Mouse (Mus musculus) heart, embryonic 11.5 days (tissue): ENCODE measurements around the gene Tat. TPM values are rescaled to one million over a fixed set of nuclear protein-coding genes. Genes with fewer than 3 reads are reported as not detected.

Experiments
- ATAC-seq: fragments of 200-750 bp; cut with Nextera tagmentation; replicated peaks from 2 replicates; pipeline ENCODE4 v1.8.0; 2017; ENCODE audit warnings: moderate library complexity; ENCODE audit not compliant: insufficient number of reproducible peaks, low FRiP score, low TSS enrichment
- H3K27ac ChIP-seq: fragments of 300-500 bp; sonication (generic); 2 replicates; pipeline ENCODE4 v1.5.1; 2014; ENCODE audit warnings: mild to moderate bottlenecking, low read depth, low read length
- H3K27me3 ChIP-seq: fragments of 300-500 bp; sonication (generic); 2 replicates; pipeline ENCODE4 v1.6.1; 2014; ENCODE audit warnings: mild to moderate bottlenecking, low read length, mixed read lengths; ENCODE audit not compliant: control insufficient read depth, insufficient read depth
- H3K36me3 ChIP-seq: fragments of 300-500 bp; sonication (generic); 2 replicates; pipeline ENCODE4 v1.6.1; 2014; ENCODE audit warnings: mild to moderate bottlenecking, low read length, moderate library complexity, mixed read lengths; ENCODE audit not compliant: control insufficient read depth, insufficient read depth
- H3K4me1 ChIP-seq: fragments of 300-500 bp; sonication (generic); 2 replicates; pipeline ENCODE4 v1.6.1; 2014; ENCODE audit warnings: low read length; ENCODE audit not compliant: control insufficient read depth, insufficient read depth
- H3K4me2 ChIP-seq: fragments of 300-500 bp; sonication (generic); 2 replicates; pipeline ENCODE4 v1.6.1; 2014; ENCODE audit warnings: mild to moderate bottlenecking, moderate library complexity
- H3K4me3 ChIP-seq: fragments of 300-500 bp; sonication (generic); 2 replicates; pipeline ENCODE4 v1.5.1; 2014; ENCODE audit warnings: low read depth, low read length
- H3K9ac ChIP-seq: fragments of 300-500 bp; sonication (generic); 2 replicates; pipeline ENCODE4 v1.6.1; 2014; ENCODE audit warnings: mild to moderate bottlenecking, low read depth, low read length, moderate library complexity
- H3K9me3 ChIP-seq: fragments of 300-500 bp; sonication (generic); replicated peaks from 2 replicates; pipeline ENCODE4 v1.6.1; 2016; ENCODE audit warnings: low read length; ENCODE audit not compliant: control insufficient read depth
- whole genome bisulfite sequencing: fragments of 180-500 bp; shearing (Covaris S2); extraction: QIAGEN DNeasy Blood & Tissue Kit; methylation state at CpG from one replicate; pipeline ENCODE4 v1.1.7; 2014; ENCODE audit not compliant: insufficient replicate concordance; 5-methylcytosine and 5-hydroxymethylcytosine counted together
- polyA plus RNA-seq: library from polyadenylated mRNA; unstranded; fragments of >200 nt; fragmentation: Nextera tagmentation; extraction: Ambion mirVana; gene quantifications from 2 replicates; pipeline ENCODE4 v1.2.1, GENCODE M21; 2014

The Tat gene
- polyA plus RNA-seq, 1 experiment from 2014 or later = not detected

DNA sequence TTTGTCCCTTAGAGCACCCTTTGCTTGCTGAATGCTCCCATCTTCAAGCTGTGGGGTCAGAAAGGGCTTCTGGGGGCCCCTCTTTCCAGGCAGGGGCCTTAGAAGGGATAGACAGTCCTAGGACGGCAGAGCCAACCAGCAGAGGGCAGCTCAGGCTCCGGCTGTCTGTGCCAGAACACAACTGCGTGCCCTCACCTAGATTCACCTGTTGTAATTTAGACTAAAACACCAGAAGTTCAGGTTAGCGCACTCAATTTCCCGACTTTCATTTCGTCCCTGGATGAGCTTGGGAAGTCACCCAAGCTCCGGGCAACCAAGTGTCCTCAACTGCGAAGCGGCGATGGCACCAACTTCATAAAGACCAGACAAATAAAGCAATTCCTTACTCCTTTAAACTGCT is 21.4 kb upstream of the Tat start:
- 44% methylated on average over 10 of the region's 10 CpGs for WGBS
- no peaks in the 10 kb centered on the region for H3K4me1 ChIP-seq
- H3K27ac ChIP-seq = no peak overlapping the region
- peak overlapping the region; percentile 5; the same call in 1 of the 2 replicates for H3K4me2 ChIP-seq
- peaks cover 25% of the 10 kb centered on the region for H3K27me3 ChIP-seq
- H3K36me3 ChIP-seq = no peaks in the 10 kb centered on the region
- H3K9ac ChIP-seq = no peak overlapping the region
- ATAC-seq = no peak
- H3K4me3 ChIP-seq = no peak overlapping the region
- no peaks in the 10 kb centered on the region for H3K9me3 ChIP-seq

DNA sequence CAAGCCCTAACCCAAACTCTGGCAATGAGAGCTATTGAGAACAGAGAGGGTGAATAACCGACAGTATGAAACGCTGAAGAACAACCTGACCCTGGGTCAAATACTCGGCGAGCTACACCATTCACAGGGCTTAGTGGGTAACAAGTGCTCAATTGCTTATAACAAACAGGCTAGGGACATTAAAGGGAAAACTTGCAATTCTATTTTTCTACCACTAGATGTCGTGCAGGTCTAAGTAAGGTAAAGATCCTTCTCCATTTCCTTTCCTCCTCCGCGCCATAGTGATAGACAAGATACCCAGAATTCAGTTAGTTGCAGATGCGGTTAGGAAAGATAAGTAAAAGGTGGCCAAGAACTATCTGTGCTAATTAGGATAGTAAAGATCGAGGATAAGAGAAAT is 19.9 kb upstream of the Tat start:
- ATAC-seq = no peak
- 10% methylated on average over 9 of the region's 9 CpGs for WGBS

DNA sequence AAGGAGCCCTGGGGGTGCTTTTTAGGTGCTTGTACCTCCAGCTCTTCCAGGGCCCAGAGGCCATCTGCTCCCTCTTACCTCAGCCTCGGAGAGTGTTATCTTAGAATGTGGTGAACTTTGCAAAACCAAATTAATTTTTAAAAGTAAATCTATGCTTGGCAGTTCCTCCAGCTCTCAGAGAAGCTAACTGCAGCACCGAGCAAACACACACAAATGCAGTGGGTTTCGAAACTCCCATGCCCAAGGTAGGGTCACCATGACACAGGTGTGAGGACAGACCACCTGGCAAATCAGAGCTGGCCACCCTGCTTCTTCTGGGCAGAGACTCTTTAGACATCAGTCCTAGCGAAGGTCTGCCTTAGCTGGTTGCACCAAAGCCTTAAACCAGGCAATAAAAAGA is 17.3 kb upstream of the Tat start:
- H3K27me3 ChIP-seq = peaks cover 22% of the 10 kb centered on the region
- no peaks in the 10 kb centered on the region for H3K9me3 ChIP-seq
- H3K9ac ChIP-seq = no peak overlapping the region
- no peaks in the 10 kb centered on the region for H3K36me3 ChIP-seq
- ATAC-seq = no peak
- H3K4me2 ChIP-seq = no peak overlapping the region
- 80% methylated on average over 4 of the region's 4 CpGs for WGBS
- H3K4me1 ChIP-seq = no peaks in the 10 kb centered on the region
- H3K4me3 ChIP-seq = no peak overlapping the region
- H3K27ac ChIP-seq = no peak overlapping the region

More for the DNA sequence above, 19.9 kb upstream of the Tat start:
- H3K4me3 ChIP-seq = no peak overlapping the region
- peaks cover 22% of the 10 kb centered on the region for H3K27me3 ChIP-seq
- H3K9ac ChIP-seq = no peak overlapping the region
- no peak overlapping the region for H3K27ac ChIP-seq
- no peak overlapping the region for H3K4me2 ChIP-seq
- no peaks in the 10 kb centered on the region for H3K4me1 ChIP-seq
- H3K9me3 ChIP-seq = no peaks in the 10 kb centered on the region
- H3K36me3 ChIP-seq = no peaks in the 10 kb centered on the region

DNA sequence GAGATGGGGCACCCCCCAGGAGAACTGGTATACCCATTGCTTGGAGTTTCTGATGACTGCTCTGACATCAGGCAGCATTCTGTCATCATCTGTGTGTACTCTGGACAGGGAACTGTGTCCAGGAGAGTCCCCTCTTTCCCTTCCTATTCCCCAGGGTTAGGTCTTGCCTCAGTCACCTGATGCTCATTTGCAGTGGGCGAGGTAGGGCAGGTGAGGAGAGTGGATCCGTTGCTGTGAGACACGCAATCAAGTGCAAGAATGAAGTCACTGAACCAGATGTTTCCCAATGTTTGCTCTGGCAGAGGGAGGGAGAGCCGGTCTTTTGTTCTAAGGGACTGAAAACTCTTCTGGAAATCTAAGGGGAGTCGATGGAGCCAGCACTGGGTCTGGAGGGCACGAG is 10.9 kb upstream of the Tat start:
- H3K36me3 ChIP-seq = no peaks in the 10 kb centered on the region
- H3K4me2 ChIP-seq = no peak overlapping the region
- no peaks in the 10 kb centered on the region for H3K27me3 ChIP-seq
- no peak overlapping the region for H3K9ac ChIP-seq
- H3K9me3 ChIP-seq = no peaks in the 10 kb centered on the region
- no peak overlapping the region for H3K4me3 ChIP-seq
- H3K4me1 ChIP-seq = no peaks in the 10 kb centered on the region
- WGBS = 68% methylated on average over 6 of the region's 6 CpGs
- no peak for ATAC-seq
- no peak overlapping the region for H3K27ac ChIP-seq

DNA sequence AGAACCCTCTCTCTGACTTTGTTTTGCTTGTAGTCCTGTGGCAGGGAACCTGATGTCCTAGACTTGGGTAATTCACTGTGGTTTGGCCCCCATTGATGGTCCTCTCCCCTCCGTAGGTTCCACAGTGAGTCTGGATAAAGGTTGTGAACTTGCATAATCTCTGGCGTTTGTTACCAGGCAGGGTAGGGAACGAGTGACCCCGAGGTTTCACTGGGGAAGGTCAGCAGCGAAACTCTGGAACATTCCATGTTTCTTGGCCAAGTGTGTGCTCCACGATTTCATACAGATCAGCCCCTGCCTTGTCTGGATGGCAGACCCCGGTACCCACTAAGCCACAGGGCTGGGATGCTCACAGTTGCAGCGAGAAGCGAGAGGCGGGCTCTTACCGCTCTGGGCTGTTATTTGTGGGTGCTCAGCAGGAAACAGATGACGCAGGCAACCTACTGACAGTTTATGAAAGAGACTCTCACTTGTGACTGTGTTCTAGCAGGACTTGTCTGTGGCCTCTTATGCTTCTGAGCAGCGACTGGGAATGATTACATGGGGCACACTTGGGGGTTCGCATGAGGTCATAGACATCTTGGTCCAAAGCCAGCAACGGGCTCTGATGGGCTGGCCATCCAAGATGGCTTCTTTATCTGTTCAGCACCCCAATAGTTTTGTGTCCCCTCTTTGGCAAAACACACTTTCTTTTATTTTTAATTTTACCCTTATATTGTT is 7.7 kb upstream of the Tat start:
- no peak overlapping the region for H3K4me2 ChIP-seq
- 78% methylated on average over 15 of the region's 15 CpGs for WGBS

DNA sequence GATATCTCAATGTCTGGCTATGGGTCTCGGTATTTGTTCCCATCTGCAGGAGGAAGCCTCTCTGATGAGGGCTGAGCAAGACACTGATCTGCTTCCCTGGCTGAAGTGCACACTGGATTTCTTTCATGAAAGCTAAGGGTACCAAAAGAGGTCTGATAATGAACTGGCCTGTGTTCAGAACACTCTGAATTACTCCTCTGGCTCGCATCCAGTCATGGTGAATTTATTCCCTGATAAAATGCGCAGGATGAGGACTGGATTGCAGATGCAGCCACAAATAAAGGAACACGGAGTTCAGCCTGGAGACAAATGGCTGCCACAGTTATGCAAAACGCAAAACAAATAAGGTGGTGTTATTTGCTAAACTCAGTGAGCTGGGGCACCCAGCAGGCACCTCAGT is 6.3 kb upstream of the Tat start:
- Histone ChIP-seq H3K9me3 (no peaks in the 10 kb centered on the region), H3K27ac (no peak overlapping the region), H3K4me3 (no peak overlapping the region), H3K36me3 (no peaks in the 10 kb centered on the region), H3K4me1 (no peaks in the 10 kb centered on the region), H3K4me2 (no peak overlapping the region), H3K9ac (no peak overlapping the region), H3K27me3 (no peaks in the 10 kb centered on the region)
- 44% methylated on average over 5 of the region's 5 CpGs for WGBS
- no peak for ATAC-seq

More for the DNA sequence above, 7.7 kb upstream of the Tat start:
- Histone ChIP-seq H3K4me3 (no peak overlapping the region), H3K9ac (no peak overlapping the region), H3K27ac (no peak overlapping the region), H3K27me3 (no peaks in the 10 kb centered on the region), H3K36me3 (no peaks in the 10 kb centered on the region), H3K4me1 (no peaks in the 10 kb centered on the region), H3K9me3 (no peaks in the 10 kb centered on the region)
- ATAC-seq = no peak

DNA sequence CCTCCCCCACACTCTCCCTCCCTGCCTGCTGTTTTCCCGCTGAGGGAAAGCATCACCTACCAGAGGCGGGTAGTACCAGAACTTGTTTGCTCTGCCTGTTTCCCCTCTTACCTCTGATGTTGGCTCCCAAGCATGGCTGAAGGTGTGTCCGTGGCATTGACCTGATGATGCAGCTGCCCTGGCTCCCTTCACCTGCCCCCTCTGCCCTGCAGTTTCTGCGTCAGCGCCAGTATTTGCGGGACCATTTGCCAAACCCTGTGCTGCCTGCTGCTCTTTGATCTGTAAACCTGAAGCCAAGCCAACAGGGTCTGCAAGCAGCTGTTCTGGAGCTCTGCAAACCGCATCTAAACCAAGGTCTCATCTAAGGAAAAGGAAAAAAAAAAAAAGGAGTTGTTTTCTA is 3.9 kb upstream of the Tat start:
- WGBS = 58% methylated on average over 7 of the region's 7 CpGs
- Histone ChIP-seq H3K4me2 (no peak overlapping the region), H3K27me3 (no peaks in the 10 kb centered on the region), H3K27ac (no peak overlapping the region), H3K4me1 (no peaks in the 10 kb centered on the region), H3K36me3 (no peaks in the 10 kb centered on the region), H3K4me3 (no peak overlapping the region), H3K9me3 (no peaks in the 10 kb centered on the region), H3K9ac (no peak overlapping the region)
- no peak for ATAC-seq

DNA sequence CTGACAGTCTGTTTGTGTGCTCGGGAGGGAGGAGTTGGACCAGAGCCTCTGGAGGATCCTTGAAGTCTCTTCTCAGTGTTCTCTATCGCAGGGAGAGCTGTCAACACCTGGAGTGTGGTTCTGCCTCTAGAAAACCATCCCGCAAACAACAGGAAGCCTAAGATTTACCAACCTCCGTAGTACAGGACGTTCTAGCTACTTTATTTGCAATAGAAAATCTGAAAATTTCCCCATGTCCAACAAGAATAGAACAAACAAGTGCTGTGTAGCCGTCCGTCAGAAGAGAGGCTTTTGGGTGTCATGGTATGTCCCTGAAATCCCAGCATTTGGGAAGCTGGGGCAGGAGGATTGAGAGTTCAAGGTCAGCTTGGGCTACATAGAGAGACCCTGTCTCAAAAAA is 2.5 kb upstream of the Tat start:
- no peaks in the 10 kb centered on the region for H3K4me1 ChIP-seq
- no peak overlapping the region for H3K4me2 ChIP-seq
- no peaks in the 10 kb centered on the region for H3K27me3 ChIP-seq
- H3K9me3 ChIP-seq = no peaks in the 10 kb centered on the region
- 66% methylated on average over 7 of the region's 7 CpGs for WGBS
- no peak overlapping the region for H3K9ac ChIP-seq
- no peak overlapping the region for H3K27ac ChIP-seq
- no peaks in the 10 kb centered on the region for H3K36me3 ChIP-seq
- H3K4me3 ChIP-seq = no peak overlapping the region
- no peak for ATAC-seq

DNA sequence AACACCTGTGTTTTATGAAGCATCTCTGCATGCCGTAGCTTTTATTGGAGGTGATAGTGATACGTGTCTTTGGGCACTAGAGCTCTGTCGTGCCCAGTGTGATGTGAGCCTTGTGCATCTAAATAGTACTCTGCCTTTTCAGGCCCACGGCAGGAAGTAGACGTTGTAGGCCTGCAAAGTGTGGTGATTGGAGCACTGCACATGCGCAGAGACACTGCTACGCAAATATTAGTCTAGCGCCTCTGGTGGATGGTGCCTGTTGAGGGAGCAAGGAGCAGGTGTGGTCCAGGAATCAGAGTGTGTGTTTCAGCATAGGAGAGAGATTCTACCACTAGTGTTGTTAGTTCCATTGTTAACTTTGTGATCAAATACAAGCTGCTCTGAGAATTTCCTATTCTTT is 1.1 kb upstream of the Tat start:
- WGBS = 86% methylated on average over 8 of the region's 8 CpGs
- Histone ChIP-seq H3K4me1 (no peaks in the 10 kb centered on the region), H3K9ac (no peak overlapping the region), H3K9me3 (no peaks in the 10 kb centered on the region), H3K36me3 (no peaks in the 10 kb centered on the region), H3K27me3 (no peaks in the 10 kb centered on the region), H3K27ac (no peak overlapping the region), H3K4me3 (no peak overlapping the region), H3K4me2 (no peak overlapping the region)
- no peak for ATAC-seq
